Mouse (Mus musculus) lung, adult 2 months (tissue): Measurements from ENCODE around the gene Togaram2.

ENCODE experiments used
- CTCF ChIP-seq: fragments of 200-500 bp; IDR thresholded peaks from 2 replicates; pipeline ENCODE4 v1.5.1; 2011; ENCODE audit warnings: mild to moderate bottlenecking, low read length, control low read depth; ENCODE audit not compliant: insufficient read depth
- POLR2A ChIP-seq: fragments of 200-500 bp; IDR thresholded peaks from 2 replicates; pipeline ENCODE4 v1.6.1; 2011; ENCODE audit warnings: low read depth, mild to moderate bottlenecking, control low read depth, low read length, borderline replicate concordance; ENCODE audit errors: extremely low read depth

DNA sequence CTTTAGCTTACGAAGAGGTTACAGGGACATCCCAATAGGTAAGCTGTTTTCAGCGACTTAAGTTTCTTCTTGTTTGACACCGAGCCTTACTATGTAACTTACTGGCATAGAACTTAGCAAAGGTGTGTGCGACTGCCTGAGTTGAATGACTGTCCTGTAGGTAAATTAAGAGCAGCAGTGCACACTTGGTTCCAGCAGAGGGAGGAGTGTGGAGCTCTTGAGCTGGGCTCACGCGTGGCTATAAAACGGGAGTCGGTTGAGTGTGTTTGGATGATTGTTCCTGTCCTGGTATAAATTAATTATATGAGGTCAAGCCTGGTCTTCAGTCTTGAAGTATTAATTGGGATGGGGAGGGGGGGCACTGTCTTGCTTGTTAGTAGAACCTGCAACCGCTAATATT is 23.1 kb upstream of the Togaram2 start:
- TF ChIP-seq CTCF (no peak), POLR2A (no peak)
